Mouse (Mus musculus): ENCODE measurements around the gene Letmd1.
"Not testable (repeated sequence)": the region's sequence is repeated elsewhere in the genome, so short reads cannot be mapped to it uniquely, and the experiment has no call there.

The Letmd1 gene

GRCm38 (mm10) chr15:100451245-100451644 lies 17.6 kb upstream of the Letmd1 start:
- DNase-seq (ENCODE audit: low spot score in 2 of 2): no peak

DNA sequence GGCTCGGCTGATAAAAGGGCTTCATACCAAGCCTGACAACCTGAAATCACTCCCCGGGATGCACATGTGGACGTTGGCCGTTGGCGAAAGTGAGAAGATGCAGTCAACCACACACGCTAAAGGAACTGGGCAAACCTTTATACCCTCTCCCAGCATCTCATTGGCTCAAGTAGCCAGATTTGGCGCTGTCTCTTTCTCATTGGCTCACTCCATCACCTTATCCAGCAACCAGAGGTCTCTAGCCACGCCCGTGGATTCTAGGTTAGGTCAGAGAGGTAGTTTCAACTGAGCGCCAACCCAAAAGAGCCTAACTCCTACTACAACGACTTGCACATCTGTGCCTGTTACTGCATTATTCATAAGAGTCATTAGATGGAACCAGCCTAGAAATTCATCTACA lies 16.3 kb upstream of the Letmd1 start:
- DNase-seq (ENCODE audit: low spot score in 2 of 2): no peak

DNA sequence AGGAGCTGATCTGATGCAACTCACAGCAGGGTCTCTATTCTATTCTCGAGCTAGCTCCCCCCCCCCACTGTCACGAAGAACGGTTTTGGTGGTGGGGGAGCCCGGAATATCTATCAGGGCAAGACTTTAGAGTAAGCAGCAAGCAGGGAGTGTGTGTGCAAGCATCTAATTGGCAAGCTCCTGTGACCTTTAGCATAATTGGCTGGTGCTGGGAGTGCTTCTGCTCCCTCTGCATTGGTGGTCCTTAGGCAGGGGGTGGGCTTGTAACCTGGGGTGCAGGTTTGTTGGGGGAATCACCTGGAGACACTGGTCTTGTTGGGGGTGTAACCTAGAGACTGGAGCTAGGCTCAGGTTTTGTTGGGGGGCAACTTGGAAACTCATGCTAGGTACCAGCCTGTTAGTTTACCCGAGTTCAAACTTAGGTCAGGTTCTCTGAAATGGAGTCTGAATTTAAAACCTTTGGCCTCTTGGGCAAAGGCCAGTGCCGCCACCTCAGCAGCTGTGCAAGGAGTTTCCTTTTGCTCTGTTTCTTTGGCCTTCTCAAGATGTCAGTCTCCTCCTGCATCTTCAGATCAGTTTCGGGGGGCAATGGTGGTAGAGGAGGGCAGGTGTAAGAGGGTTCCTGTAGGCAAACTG lies 12.3 kb upstream of the Letmd1 start:
- DNase-seq (ENCODE audit: low spot score in 2 of 2): no peak

GRCm38 (mm10) chr15:100457340-100457739 lies 11.5 kb upstream of the Letmd1 start:
- DNase-seq (ENCODE audit: low spot score in 2 of 2): peak; percentile 57 to 84

GRCm38 (mm10) chr15:100458055-100458454 lies 10.8 kb upstream of the Letmd1 start:
- DNase-seq (ENCODE audit: low spot score in 2 of 2): peak; percentile 44 to 69

DNA sequence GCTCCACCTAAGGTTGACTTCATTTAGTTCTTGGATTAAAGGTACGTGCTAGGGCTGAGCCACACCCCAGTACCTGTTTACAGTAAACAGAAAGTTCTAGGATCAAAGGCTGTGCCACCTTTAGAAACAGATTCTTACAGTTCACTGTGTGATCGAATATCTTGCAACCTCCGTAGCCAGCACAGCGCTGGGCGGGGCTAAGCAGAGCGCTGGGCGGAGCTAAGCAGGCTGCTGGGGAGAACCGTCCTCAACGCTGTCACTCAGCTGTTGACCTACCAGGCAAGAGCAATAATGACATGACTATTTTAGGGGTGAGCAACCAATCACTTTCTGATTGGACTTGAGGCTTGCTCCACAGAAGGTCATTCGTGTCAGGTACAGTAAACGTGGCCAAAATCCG lies 7.9 kb upstream of the Letmd1 start:
- peak; percentile 25 to 58 for DNase-seq (ENCODE audit: low spot score in 2 of 2)

DNA sequence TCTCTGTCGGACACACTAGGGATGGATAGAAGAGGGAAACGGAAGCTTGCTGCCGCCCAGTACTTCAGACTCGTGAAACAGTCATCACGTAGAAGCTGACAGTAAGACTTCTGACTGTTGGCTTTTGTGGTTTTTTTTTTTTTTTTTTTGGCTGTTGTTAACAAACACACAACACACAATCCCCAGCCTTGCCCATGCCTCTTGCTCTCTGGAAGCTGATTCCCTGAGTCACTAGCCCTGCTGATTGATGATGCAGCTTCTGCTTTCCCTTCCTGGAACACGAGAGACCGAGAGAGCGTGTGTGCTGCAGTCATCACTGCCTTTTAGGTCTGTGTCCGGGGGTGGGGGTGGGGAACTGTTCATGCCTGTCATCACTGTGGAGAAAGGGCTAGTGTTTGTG lies 7.2 kb upstream of the Letmd1 start:
- DNase-seq (ENCODE audit: low spot score in 2 of 2): no peak

DNA sequence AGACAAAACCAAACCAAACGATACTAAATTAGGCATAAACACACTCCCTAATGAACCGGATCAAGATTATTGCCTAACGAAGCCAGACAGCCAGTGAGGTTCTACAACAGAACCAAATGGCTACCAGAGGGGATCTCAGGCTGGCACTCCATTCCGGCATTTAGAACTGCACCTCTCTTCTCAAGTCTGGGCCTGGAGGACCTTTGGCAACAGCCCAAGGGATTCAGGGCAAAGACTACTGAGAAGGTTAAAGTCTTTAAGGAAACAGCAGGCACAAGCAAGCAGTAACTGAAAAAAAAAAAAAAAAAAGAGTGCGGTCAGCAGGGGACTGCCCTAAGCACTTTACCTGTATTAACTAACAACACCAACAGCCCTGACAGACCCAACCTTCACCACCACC lies 6.7 kb upstream of the Letmd1 start:
- no peak for DNase-seq (ENCODE audit: low spot score in 2 of 2)

- DNase-seq (ENCODE audit: low spot score in 2 of 2): peak; percentile 62 to 74
These were observed 5.1 kb upstream of the Letmd1 start for GRCm38 (mm10) chr15:100463712-100464111.

GRCm38 (mm10) chr15:100465432-100465831 lies 3.4 kb upstream of the Letmd1 start:
- DNase-seq (ENCODE audit: low spot score in 2 of 2): no peak

DNA sequence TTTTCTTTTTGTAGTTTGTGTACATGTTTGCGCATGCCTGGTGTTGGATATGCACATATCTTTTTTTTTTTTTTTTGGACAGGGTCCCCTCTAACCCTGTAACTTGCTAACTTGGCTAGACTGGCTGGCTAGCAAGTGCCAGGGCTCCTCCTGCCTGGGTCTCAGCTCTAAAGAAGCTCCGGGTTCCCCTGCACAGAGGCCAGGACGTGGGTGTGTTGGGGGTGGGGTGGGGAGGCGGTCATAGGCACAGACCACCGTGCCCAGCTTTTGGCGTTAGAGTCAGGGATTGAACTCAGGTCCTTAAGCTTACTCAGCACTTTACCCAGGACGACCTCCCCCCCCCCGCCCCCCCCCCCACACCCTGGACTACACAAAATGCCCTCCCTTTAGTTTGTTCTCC lies 1.1 kb upstream of the Letmd1 start:
- no peak for DNase-seq (ENCODE audit: low spot score in 2 of 2)

- no peak for DNase-seq (ENCODE audit: low spot score in 2 of 2)
These were observed 344 bp downstream of the Letmd1 start for GRCm38 (mm10) chr15:100469189-100469545.

DNA sequence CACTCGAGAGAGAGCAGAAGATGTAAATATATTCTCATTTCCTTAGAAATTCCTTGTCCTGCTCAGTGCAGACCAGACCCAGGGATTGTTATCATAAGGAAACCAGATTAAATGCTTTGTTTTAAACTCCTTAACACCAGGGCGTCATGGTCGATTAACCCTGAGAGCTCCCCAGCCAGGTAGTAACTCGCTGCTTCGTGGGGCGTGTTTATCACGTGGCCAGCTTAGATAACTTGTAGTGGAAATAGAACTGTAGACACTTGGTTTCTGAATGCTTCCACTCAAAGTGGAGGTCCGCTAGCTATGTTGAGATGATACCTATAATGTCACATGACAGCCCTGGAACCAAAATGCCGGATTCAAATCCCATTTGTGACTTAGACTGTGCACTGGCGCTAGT lies 1.2 kb downstream of the Letmd1 start:
- no peak for DNase-seq (ENCODE audit: low spot score in 2 of 2)

GRCm38 (mm10) chr15:100473926-100474503 lies 5.2 kb downstream of the Letmd1 start:
- DNase-seq (ENCODE audit: low spot score in 2 of 2): no peak

- no peak for DNase-seq (ENCODE audit: low spot score in 2 of 2)
These were observed 9.5 kb downstream of the Letmd1 start for GRCm38 (mm10) chr15:100478351-100478750.

DNA sequence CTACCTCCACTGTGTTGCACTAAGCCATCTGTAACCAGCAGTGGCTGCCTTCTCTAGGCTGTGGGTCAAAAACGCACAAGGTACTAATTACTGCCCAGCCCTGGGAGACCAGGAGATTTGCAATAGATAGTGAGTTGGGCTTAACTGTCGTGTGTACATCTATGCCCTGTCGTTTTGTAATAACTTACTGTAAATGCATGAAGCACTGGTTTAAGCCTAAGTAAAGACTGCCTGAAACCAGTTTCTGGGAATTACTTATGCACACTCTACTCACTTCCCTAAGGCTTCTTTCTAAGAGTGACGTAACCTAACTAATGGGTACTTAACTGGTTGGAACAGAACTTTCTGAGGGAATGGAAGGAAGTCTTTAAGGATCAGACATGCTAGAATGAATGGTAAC lies 10.1 kb downstream of the Letmd1 start:
- no peak for DNase-seq (ENCODE audit: low spot score in 2 of 2)

- no peak for DNase-seq (ENCODE audit: low spot score in 2 of 2)
These were observed 16.8 kb downstream of the Letmd1 start for GRCm38 (mm10) chr15:100485576-100485975.

- no peak for DNase-seq (ENCODE audit: low spot score in 2 of 2)
These were observed 17.6 kb downstream of the Letmd1 start for GRCm38 (mm10) chr15:100486450-100486849.

DNA sequence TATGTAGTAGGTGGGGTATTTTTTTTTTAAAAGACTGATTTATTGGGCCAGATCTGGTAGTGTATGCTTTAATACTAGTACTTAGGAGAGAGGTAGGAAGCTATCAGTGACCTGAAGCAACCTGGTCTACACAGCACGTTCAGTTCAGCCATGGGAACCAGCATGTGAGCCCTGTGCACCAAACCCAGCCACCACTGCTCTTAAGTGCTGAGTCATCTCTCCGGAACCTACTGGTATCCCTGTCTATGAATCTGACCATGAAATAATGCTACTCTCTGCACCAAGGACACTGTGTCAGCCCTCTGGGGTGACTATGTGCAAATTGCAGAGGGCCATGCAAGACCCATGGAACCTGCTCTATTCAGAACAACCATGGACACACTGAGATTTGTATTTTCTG lies 18.2 kb downstream of the Letmd1 start:
- DNase-seq (ENCODE audit: low spot score in 2 of 2): no peak

DNA sequence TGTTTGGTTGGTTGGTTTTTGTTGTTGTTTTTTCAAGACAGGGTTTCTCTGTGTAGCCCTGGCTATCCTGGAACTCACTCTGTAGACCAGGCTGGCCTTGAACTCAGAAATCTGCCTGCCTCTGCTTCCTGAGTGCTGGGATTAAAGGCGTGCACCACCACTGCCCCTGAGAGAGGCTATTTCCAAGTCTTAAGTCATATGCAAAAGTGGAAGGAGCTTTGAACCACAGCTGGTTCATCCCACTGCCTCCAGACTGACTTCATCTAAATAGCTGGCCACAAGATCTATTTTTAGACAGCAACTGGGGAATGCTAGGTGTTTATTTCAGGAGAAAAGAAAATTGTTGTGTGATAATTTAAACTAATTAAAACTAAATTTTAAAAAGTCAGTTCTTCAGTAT lies 19.5 kb downstream of the Letmd1 start:
- not testable (repeated sequence) for DNase-seq (ENCODE audit: low spot score in 2 of 2)

DNA sequence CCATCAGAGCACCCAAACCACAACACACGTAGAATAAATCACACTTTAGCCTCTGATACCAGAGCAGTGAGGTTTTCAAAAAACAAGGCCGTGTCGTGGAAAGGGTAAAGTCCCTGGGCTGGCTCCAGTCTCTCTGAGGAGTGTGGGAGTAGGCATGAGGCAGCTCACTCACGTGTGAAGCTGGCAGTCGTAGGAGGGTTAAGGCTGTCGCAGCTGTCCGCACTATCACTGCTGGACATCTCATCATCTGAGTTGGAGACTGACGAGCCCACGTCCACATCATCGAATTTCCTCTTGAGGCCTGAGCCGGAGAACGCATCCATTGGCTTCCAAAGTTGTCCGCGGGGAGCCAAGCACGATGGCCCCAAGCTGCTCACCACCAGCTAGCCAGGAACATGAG lies 20.4 kb downstream of the Letmd1 start:
- DNase-seq (ENCODE audit: low spot score in 2 of 2): no peak

GRCm38 (mm10) chr15:100491966-100492365 lies 23.1 kb downstream of the Letmd1 start:
- no peak for DNase-seq (ENCODE audit: low spot score in 2 of 2)

DNA sequence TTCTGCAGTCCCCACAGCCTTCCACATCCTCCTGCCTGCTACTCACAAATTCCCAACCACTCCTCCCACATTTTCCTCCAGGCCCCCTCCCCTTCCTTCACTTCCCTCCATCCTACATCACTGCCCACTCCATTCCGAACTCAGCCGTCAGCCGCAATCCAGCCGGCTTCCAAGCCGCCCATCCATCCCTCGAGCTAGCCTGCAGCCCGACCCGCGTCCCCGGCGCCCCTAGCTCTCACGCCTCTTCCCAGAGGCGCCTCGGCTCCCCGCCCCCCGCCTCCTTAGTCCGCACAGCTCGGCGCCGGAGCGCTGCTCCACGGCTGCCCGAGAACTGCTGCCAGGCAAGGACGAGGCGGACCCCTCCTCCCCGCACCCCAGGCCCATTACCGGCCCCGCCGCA lies 25.8 kb downstream of the Letmd1 start:
- no peak for DNase-seq (ENCODE audit: low spot score in 2 of 2)

DNA sequence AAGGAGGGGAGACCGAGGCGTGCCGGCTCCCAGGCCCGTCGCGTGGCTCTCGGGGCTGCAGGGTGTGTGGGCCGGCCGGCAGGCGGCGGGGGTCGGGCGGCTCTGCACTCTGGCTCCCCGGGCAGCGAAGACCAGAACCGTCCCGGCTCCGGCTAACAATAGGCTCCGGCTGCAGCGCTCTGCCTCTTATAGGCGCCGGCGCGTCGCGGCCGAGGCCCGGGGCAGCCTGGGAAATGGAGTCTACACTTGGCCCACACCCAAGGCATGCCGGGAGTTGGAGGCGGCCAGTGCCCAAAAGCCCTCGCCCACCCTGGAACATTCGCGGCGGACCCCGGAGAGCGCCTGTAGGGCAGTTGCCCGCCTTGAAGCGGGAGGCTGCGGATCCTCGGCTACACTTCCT lies 26.3 kb downstream of the Letmd1 start, which contains the start of gene Csrnp2:
Gene Csrnp2 (minus strand): TSS at position 387 of the 400 bp plus-strand sequence.
- DNase-seq (ENCODE audit: low spot score in 2 of 2): peak; percentile 83 to 89

Data from thymus, postnatal 10 days (tissue).